Mouse (Mus musculus): Measurements from ENCODE around the gene Krtap5-1.
"Not testable (repeated sequence)": the region's sequence is repeated elsewhere in the genome, so short reads cannot be mapped to it uniquely, and the experiment has no call there.

The Krtap5-1 gene

GRCm38 (mm10) chr7:142297018-142297417 lies at the start of gene Krtap5-1:
Gene Krtap5-1, minus strand, starts transcription at chr7:142297118.
- DNase-seq, result not testable (repeated sequence)

- no peak for DNase-seq
Observed at GRCm38 (mm10) chr7:142342247-142342640, 45.3 kb upstream of the Krtap5-1 start.

GRCm38 (mm10) chr7:142341564-142342246 lies 44.8 kb upstream of the Krtap5-1 start:
- peak; percentile 63 for DNase-seq

GRCm38 (mm10) chr7:142340269-142340970 lies 43.5 kb upstream of the Krtap5-1 start:
- peak; percentile 66 for DNase-seq

GRCm38 (mm10) chr7:142335151-142335550 lies 38.2 kb upstream of the Krtap5-1 start:
- no peak for DNase-seq

- DNase-seq, result peak; percentile 88
Observed at GRCm38 (mm10) chr7:142334246-142334645, 37.3 kb upstream of the Krtap5-1 start.

GRCm38 (mm10) chr7:142332741-142333140 lies 35.8 kb upstream of the Krtap5-1 start:
- not testable (repeated sequence) for DNase-seq

GRCm38 (mm10) chr7:142331281-142331680 lies 34.4 kb upstream of the Krtap5-1 start:
- DNase-seq, result no peak

GRCm38 (mm10) chr7:142330271-142330724 lies 33.4 kb upstream of the Krtap5-1 start:
- no peak for DNase-seq

- DNase-seq, result no peak
Observed at GRCm38 (mm10) chr7:142328507-142328906, 31.6 kb upstream of the Krtap5-1 start.

GRCm38 (mm10) chr7:142326714-142327445 lies 30.0 kb upstream of the Krtap5-1 start:
- no peak for DNase-seq

- DNase-seq, result peak; percentile 70
Observed at GRCm38 (mm10) chr7:142323396-142324117, 26.6 kb upstream of the Krtap5-1 start.

- peak; percentile 69 for DNase-seq
Observed at GRCm38 (mm10) chr7:142322641-142323040, 25.7 kb upstream of the Krtap5-1 start.

GRCm38 (mm10) chr7:142321637-142322306 lies 24.9 kb upstream of the Krtap5-1 start:
- DNase-seq, result peak; percentile 28

- DNase-seq, result no peak
Observed at GRCm38 (mm10) chr7:142320906-142321305, 24.0 kb upstream of the Krtap5-1 start.

GRCm38 (mm10) chr7:142319124-142319523 lies 22.2 kb upstream of the Krtap5-1 start:
- DNase-seq, result no peak

GRCm38 (mm10) chr7:142317216-142317615 lies 20.3 kb upstream of the Krtap5-1 start:
- peak; percentile 42 for DNase-seq

- peak; percentile 65 for DNase-seq
Observed at GRCm38 (mm10) chr7:142316558-142316957, 19.6 kb upstream of the Krtap5-1 start.

- no peak for DNase-seq
Observed at GRCm38 (mm10) chr7:142314600-142315285, 17.8 kb upstream of the Krtap5-1 start.

- DNase-seq, result not testable (repeated sequence)
Observed at GRCm38 (mm10) chr7:142303929-142304328, 7.0 kb upstream of the Krtap5-1 start.

GRCm38 (mm10) chr7:142303249-142303648 lies 6.3 kb upstream of the Krtap5-1 start, which contains the start of gene Krtap5-4:
Gene Krtap5-4, plus strand, starts transcription at chr7:142303549.
- DNase-seq, result no peak
